8 mouse cellular contexts compared by ENCODE assay signal in genomic region chr17:26620786-26621766, GRCm38 (mm10). TPM values are rescaled to one million over a fixed set of nuclear protein-coding genes. Genes with fewer than 3 reads are reported as not detected.
DNase-seq lines count a peak whose midpoint lies in the region; ATAC-seq and TF ChIP-seq lines count a peak whose summit lies in the region.

No protein-coding gene starts in this region.

- peak overlapping the region; percentile 30; the same call in 1 of the 2 replicates for H3K27ac ChIP-seq in midbrain, embryonic 15.5 days
- no peak overlapping the region for H3K27ac ChIP-seq in midbrain, embryonic 11.5 days (ENCODE audit: low read depth, low read length)
- peak overlapping the region; percentile 64 for H3K27ac ChIP-seq in intestine, postnatal 0 days (ENCODE audit: low read depth, low read length)
- no peak overlapping the region for H3K27ac ChIP-seq in forebrain, embryonic 11.5 days (ENCODE audit: low read depth, low read length)

- peaks cover 23% of the 10 kb centered on the region; the same call in 1 of the 2 replicates for H3K36me3 ChIP-seq in midbrain, embryonic 15.5 days (replicated peaks)
- H3K36me3 ChIP-seq in midbrain, embryonic 11.5 days (ENCODE audit: control insufficient read depth, insufficient read depth, low read length): peaks cover 9% of the 10 kb centered on the region; the same call in 1 of the 2 replicates
- H3K36me3 ChIP-seq in intestine, postnatal 0 days (ENCODE audit: control insufficient read depth, insufficient read depth): peaks cover 18% of the 10 kb centered on the region
- no peaks in the 10 kb centered on the region; the same call in 1 of the 2 replicates for H3K36me3 ChIP-seq in forebrain, embryonic 11.5 days (ENCODE audit: control insufficient read depth, insufficient read depth, low read length)

- WGBS in midbrain, embryonic 15.5 days: 86% methylated on average over 17 of the region's 17 CpGs
- WGBS in midbrain, embryonic 11.5 days: 93% methylated on average over 17 of the region's 17 CpGs
- WGBS in intestine, postnatal 0 days: 71% methylated on average over 17 of the region's 17 CpGs
- WGBS in forebrain, embryonic 11.5 days: 93% methylated on average over 17 of the region's 17 CpGs

- no peaks in the 10 kb centered on the region for H3K27me3 ChIP-seq in midbrain, embryonic 15.5 days (replicated peaks)
- no peaks in the 10 kb centered on the region for H3K27me3 ChIP-seq in midbrain, embryonic 11.5 days (ENCODE audit: control insufficient read depth, insufficient read depth, low read length)
- H3K27me3 ChIP-seq in intestine, postnatal 0 days (replicated peaks; ENCODE audit: control insufficient read depth, insufficient read depth, low read length): no peaks in the 10 kb centered on the region
- H3K27me3 ChIP-seq in forebrain, embryonic 11.5 days (ENCODE audit: control insufficient read depth, insufficient read depth, low read length): no peaks in the 10 kb centered on the region

- TF ChIP-seq CTCF in intestine, postnatal 0 days (IDR thresholded peaks at IDR 0.05; ENCODE audit: low read depth): no peak

- no peak for ATAC-seq in midbrain, embryonic 15.5 days (replicated peaks)
- no peak for ATAC-seq in midbrain, embryonic 11.5 days (ENCODE audit: low FRiP score)
- peak; percentile 58 for ATAC-seq in frontal cortex, adult (ENCODE audit: low TSS enrichment)
- ATAC-seq in intestine, postnatal 0 days: peak; percentile 20; the same call in 1 of the 2 replicates
- no peak for ATAC-seq in forebrain, embryonic 11.5 days (replicated peaks; ENCODE audit: low FRiP score)

- H3K9ac ChIP-seq in midbrain, embryonic 15.5 days: no peak overlapping the region
- no peak overlapping the region for H3K9ac ChIP-seq in midbrain, embryonic 11.5 days (ENCODE audit: low read length)
- no peak overlapping the region for H3K9ac ChIP-seq in intestine, postnatal 0 days (ENCODE audit: low read depth, low read length)
- H3K9ac ChIP-seq in forebrain, embryonic 11.5 days (ENCODE audit: low read length): no peak overlapping the region

- no peaks in the 10 kb centered on the region for H3K4me1 ChIP-seq in midbrain, embryonic 15.5 days
- H3K4me1 ChIP-seq in midbrain, embryonic 11.5 days (ENCODE audit: control insufficient read depth, insufficient read depth, low read length): no peaks in the 10 kb centered on the region
- H3K4me1 ChIP-seq in intestine, postnatal 0 days (replicated peaks; ENCODE audit: control insufficient read depth, insufficient read depth, low read length): peaks cover 6% of the 10 kb centered on the region; the same call in 1 of the 2 replicates
- H3K4me1 ChIP-seq in forebrain, embryonic 11.5 days (replicated peaks; ENCODE audit: control insufficient read depth, insufficient read depth, low read length): no peaks in the 10 kb centered on the region

- no peaks in the 10 kb centered on the region for H3K9me3 ChIP-seq in midbrain, embryonic 15.5 days
- H3K9me3 ChIP-seq in midbrain, embryonic 11.5 days (ENCODE audit: control insufficient read depth, low read length): no peaks in the 10 kb centered on the region
- no peaks in the 10 kb centered on the region for H3K9me3 ChIP-seq in intestine, postnatal 0 days (ENCODE audit: control insufficient read depth)
- H3K9me3 ChIP-seq in forebrain, embryonic 11.5 days (ENCODE audit: control insufficient read depth, low read length): no peaks in the 10 kb centered on the region

- no peak overlapping the region for H3K4me2 ChIP-seq in midbrain, embryonic 15.5 days
- H3K4me2 ChIP-seq in midbrain, embryonic 11.5 days: no peak overlapping the region
- no peak overlapping the region for H3K4me2 ChIP-seq in intestine, postnatal 0 days (replicated peaks; ENCODE audit: low read depth)
- no peak overlapping the region for H3K4me2 ChIP-seq in forebrain, embryonic 11.5 days (ENCODE audit: low read depth, low read length, severe bottlenecking)

- no peak overlapping the region for H3K4me3 ChIP-seq in midbrain, embryonic 15.5 days
- no peak overlapping the region for H3K4me3 ChIP-seq in midbrain, embryonic 11.5 days (ENCODE audit: low read depth, low read length)
- H3K4me3 ChIP-seq in intestine, postnatal 0 days (ENCODE audit: low read depth, low read length): no peak overlapping the region
- no peak overlapping the region for H3K4me3 ChIP-seq in forebrain, embryonic 11.5 days (ENCODE audit: low read depth, low read length)

- no peak for DNase-seq in midbrain, embryonic 11.5 days (ENCODE audit: low spot score, missing footprints)
- peak; percentile 60 for DNase-seq in adrenal gland, postnatal 25 days
- DNase-seq in lung, postnatal 14 days: peak; percentile 71
- DNase-seq in thymus, postnatal 4 days: no peak
- no peak for DNase-seq in forebrain, embryonic 11.5 days (ENCODE audit: low spot score)

RNA-seq across cellular contexts. Expression of gene Atp6v0e, which starts 42.0 kb away (rescaled TPM):
- polyA plus RNA-seq in midbrain, embryonic 15.5 days (2015; fragmentation: Nextera tagmentation; extraction: Ambion mirVana): 82.7 and 89.4 TPM in 2 replicates
- 104 and 110 TPM in 2 replicates for polyA plus RNA-seq in midbrain, embryonic 11.5 days (2014; fragmentation: Nextera tagmentation; extraction: Ambion mirVana)
- 172 and 213 TPM in 2 replicates for total RNA-seq in adrenal gland, postnatal 25 days (2021)
- polyA plus RNA-seq in intestine, postnatal 0 days (2015; fragmentation: Nextera tagmentation; extraction: Ambion mirVana): 523 and 571 TPM in 2 replicates
- polyA plus RNA-seq in forebrain, embryonic 11.5 days (2014; fragmentation: Nextera tagmentation; extraction: Ambion mirVana): 87.3 and 94.7 TPM in 2 replicates

RNA-seq across cellular contexts. Expression of gene Dusp1, which starts 59.1 kb away (rescaled TPM):
- polyA plus RNA-seq in midbrain, embryonic 15.5 days (2015; fragmentation: Nextera tagmentation; extraction: Ambion mirVana): 42.5 and 42.8 TPM in 2 replicates
- polyA plus RNA-seq in midbrain, embryonic 11.5 days (2014; fragmentation: Nextera tagmentation; extraction: Ambion mirVana): 30.2 TPM in 2 replicates
- 30.8 and 37.8 TPM in 2 replicates for total RNA-seq in adrenal gland, postnatal 25 days (2021)
- polyA plus RNA-seq in intestine, postnatal 0 days (2015; fragmentation: Nextera tagmentation; extraction: Ambion mirVana): 18.9 and 19.4 TPM in 2 replicates
- polyA plus RNA-seq in forebrain, embryonic 11.5 days (2014; fragmentation: Nextera tagmentation; extraction: Ambion mirVana): 35.7 and 37.6 TPM in 2 replicates

RNA-seq across cellular contexts. Expression of gene Ergic1, which starts 59.8 kb away (rescaled TPM):
- polyA plus RNA-seq in midbrain, embryonic 15.5 days (2015; fragmentation: Nextera tagmentation; extraction: Ambion mirVana): 100 and 109 TPM in 2 replicates
- polyA plus RNA-seq in midbrain, embryonic 11.5 days (2014; fragmentation: Nextera tagmentation; extraction: Ambion mirVana): 129 and 130 TPM in 2 replicates
- total RNA-seq in adrenal gland, postnatal 25 days (2021): 138 and 168 TPM in 2 replicates
- polyA plus RNA-seq in intestine, postnatal 0 days (2015; fragmentation: Nextera tagmentation; extraction: Ambion mirVana): 48.6 TPM in 2 replicates
- 139 and 145 TPM in 2 replicates for polyA plus RNA-seq in forebrain, embryonic 11.5 days (2014; fragmentation: Nextera tagmentation; extraction: Ambion mirVana)

Comparison
In these comparisons a context has a peak if more than half of its experiments do, and no peak if none do; other contexts are left out.
1. H3K27ac ChIP-seq: peak in midbrain, embryonic 15.5 days (single experiment) and intestine, postnatal 0 days (single experiment); none in midbrain, embryonic 11.5 days (single experiment) and forebrain, embryonic 11.5 days (single experiment).
2. ATAC-seq: peak in frontal cortex, adult (single experiment) and intestine, postnatal 0 days (single experiment); none in midbrain, embryonic 15.5 days (single experiment), midbrain, embryonic 11.5 days (single experiment) and forebrain, embryonic 11.5 days (single experiment).
3. DNase-seq: peak in adrenal gland, postnatal 25 days (single experiment) and lung, postnatal 14 days (single experiment); none in midbrain, embryonic 11.5 days (single experiment), thymus, postnatal 4 days (single experiment) and forebrain, embryonic 11.5 days (single experiment).